Mouse (Mus musculus): ENCODE measurements around the gene Astl. TPM values are rescaled to one million over a fixed set of nuclear protein-coding genes. Genes with fewer than 3 reads are reported as not detected.

Astl gene
- not detected for polyA plus RNA-seq (2014; fragmentation: Illumina TruSeq; extraction: RNeasy Lipid Tissue Mini Kit (QIAGEN cat#74804); ENCODE audit: low read depth, low replicate concordance)

GRCm38 (mm10) chr2:127338416-127338815, at the start of gene Astl:
Astl (plus strand) TSS chr2:127338639.

GRCm38 (mm10) chr2:127335767-127336496, 2.5 kb upstream of the Astl start, which contains the start of gene Dusp2:
Dusp2 (plus strand) TSS chr2:127336159.

GRCm38 (mm10) chr2:127362459-127363281, 24.2 kb downstream of the Astl start, which contains the start of gene Adra2b:
Adra2b (plus strand) TSS chr2:127363208.

Other genes starting within 250 kb of the Astl start
- gene Ncaph, start 204.7 kb upstream of the Astl start, polyA plus RNA-seq (2014; fragmentation: Illumina TruSeq; extraction: RNeasy Lipid Tissue Mini Kit (QIAGEN cat#74804); ENCODE audit: low read depth, low replicate concordance), result 0.84 TPM
- gene Itpripl1, start 195.2 kb upstream of the Astl start, polyA plus RNA-seq (2014; fragmentation: Illumina TruSeq; extraction: RNeasy Lipid Tissue Mini Kit (QIAGEN cat#74804); ENCODE audit: low read depth, low replicate concordance), result 8.6 TPM
- 0.55 TPM for gene 1810024B03Rik, start 130.4 kb upstream of the Astl start, polyA plus RNA-seq (2014; fragmentation: Illumina TruSeq; extraction: RNeasy Lipid Tissue Mini Kit (QIAGEN cat#74804); ENCODE audit: low read depth, low replicate concordance)
- 52.0 TPM for gene Snrnp200, start 130.3 kb upstream of the Astl start, polyA plus RNA-seq (2014; fragmentation: Illumina TruSeq; extraction: RNeasy Lipid Tissue Mini Kit (QIAGEN cat#74804); ENCODE audit: low read depth, low replicate concordance)
- gene Ciao1, start 90.8 kb upstream of the Astl start, polyA plus RNA-seq (2014; fragmentation: Illumina TruSeq; extraction: RNeasy Lipid Tissue Mini Kit (QIAGEN cat#74804); ENCODE audit: low read depth, low replicate concordance), result 60.3 TPM
- gene Tmem127, start 90.7 kb upstream of the Astl start, polyA plus RNA-seq (2014; fragmentation: Illumina TruSeq; extraction: RNeasy Lipid Tissue Mini Kit (QIAGEN cat#74804); ENCODE audit: low read depth, low replicate concordance), result 29.0 TPM
- 160 TPM for gene Stard7, start 68.4 kb upstream of the Astl start, polyA plus RNA-seq (2014; fragmentation: Illumina TruSeq; extraction: RNeasy Lipid Tissue Mini Kit (QIAGEN cat#74804); ENCODE audit: low read depth, low replicate concordance)
- 0.94 TPM for gene Dusp2, start 2.5 kb upstream of the Astl start, polyA plus RNA-seq (2014; fragmentation: Illumina TruSeq; extraction: RNeasy Lipid Tissue Mini Kit (QIAGEN cat#74804); ENCODE audit: low read depth, low replicate concordance)
- gene Adra2b, start 24.6 kb downstream of the Astl start, polyA plus RNA-seq (2014; fragmentation: Illumina TruSeq; extraction: RNeasy Lipid Tissue Mini Kit (QIAGEN cat#74804); ENCODE audit: low read depth, low replicate concordance), result 0.73 TPM
- 0.16 TPM for gene Gpat2, start 86.6 kb downstream of the Astl start, polyA plus RNA-seq (2014; fragmentation: Illumina TruSeq; extraction: RNeasy Lipid Tissue Mini Kit (QIAGEN cat#74804); ENCODE audit: low read depth, low replicate concordance)
- 40.6 TPM for gene Fahd2a, start 105.9 kb downstream of the Astl start, polyA plus RNA-seq (2014; fragmentation: Illumina TruSeq; extraction: RNeasy Lipid Tissue Mini Kit (QIAGEN cat#74804); ENCODE audit: low read depth, low replicate concordance)
- 1.2 TPM for gene Kcnip3, start 183.5 kb downstream of the Astl start, polyA plus RNA-seq (2014; fragmentation: Illumina TruSeq; extraction: RNeasy Lipid Tissue Mini Kit (QIAGEN cat#74804); ENCODE audit: low read depth, low replicate concordance)
- not detected for gene Prom2, start 202.8 kb downstream of the Astl start, polyA plus RNA-seq (2014; fragmentation: Illumina TruSeq; extraction: RNeasy Lipid Tissue Mini Kit (QIAGEN cat#74804); ENCODE audit: low read depth, low replicate concordance)
- 2.4 TPM for gene Zfp661, start 248.5 kb downstream of the Astl start, polyA plus RNA-seq (2014; fragmentation: Illumina TruSeq; extraction: RNeasy Lipid Tissue Mini Kit (QIAGEN cat#74804); ENCODE audit: low read depth, low replicate concordance)
- gene Mrps5, start 248.6 kb downstream of the Astl start, polyA plus RNA-seq (2014; fragmentation: Illumina TruSeq; extraction: RNeasy Lipid Tissue Mini Kit (QIAGEN cat#74804); ENCODE audit: low read depth, low replicate concordance), result 109 TPM

All from heart, adult 10 weeks (tissue).